Mouse (Mus musculus): ENCODE measurements around the gene Itga1. TPM values are rescaled to one million over a fixed set of nuclear protein-coding genes. Genes with fewer than 3 reads are reported as not detected.

The Itga1 gene
- 3.2 and 3.3 TPM in 2 replicates for polyA plus RNA-seq (2012; rRNA removed)

GRCm38 (mm10) chr13:115101355-115102191, at the start of gene Itga1, which contains the start of gene Gm49395:
Gene Itga1 (minus strand): TSS chr13:115101964.
Gene Gm49395 (minus strand): TSS chr13:115101921.
- peak within 1 kb of the TSS; percentile 32 for H3K4me3 ChIP-seq (ENCODE audit: insufficient read depth, low read length)
- H3K4me1 ChIP-seq (ENCODE audit: control insufficient read depth, insufficient read depth, low read length): peaks cover 1% of the 10 kb centered on the region; the same call in 1 of the 2 replicates
- H3K27ac ChIP-seq (ENCODE audit: insufficient read depth, low read length): peak within 1 kb of the TSS; percentile 82
- TF ChIP-seq POLR2A (IDR thresholded peaks at IDR 0.05; ENCODE audit: extremely low read depth, insufficient read depth, low read length) (no peak), CTCF (IDR thresholded peaks at IDR 0.05; ENCODE audit: extremely low read depth, insufficient read depth, low read length) (no peak)

- Histone ChIP-seq H3K27ac (ENCODE audit: insufficient read depth, low read length) (no peak overlapping the region), H3K4me3 (ENCODE audit: insufficient read depth, low read length) (no peak overlapping the region), H3K4me1 (ENCODE audit: control insufficient read depth, insufficient read depth, low read length) (no peaks in the 10 kb centered on the region)
- TF ChIP-seq POLR2A (IDR thresholded peaks at IDR 0.05; ENCODE audit: extremely low read depth, insufficient read depth, low read length) (no peak), CTCF (IDR thresholded peaks at IDR 0.05; ENCODE audit: extremely low read depth, insufficient read depth, low read length) (no peak)
Measured at GRCm38 (mm10) chr13:115150602-115151001, 48.8 kb upstream of the Itga1 start.

GRCm38 (mm10) chr13:115149849-115150248, 48.1 kb upstream of the Itga1 start:
- TF ChIP-seq POLR2A (IDR thresholded peaks at IDR 0.05; ENCODE audit: extremely low read depth, insufficient read depth, low read length): no peak
- TF ChIP-seq CTCF (IDR thresholded peaks at IDR 0.05; ENCODE audit: extremely low read depth, insufficient read depth, low read length): no peak
- no peak overlapping the region for H3K27ac ChIP-seq (ENCODE audit: insufficient read depth, low read length)

GRCm38 (mm10) chr13:115143575-115143974, 41.8 kb upstream of the Itga1 start:
- no peak for TF ChIP-seq POLR2A (IDR thresholded peaks at IDR 0.05; ENCODE audit: extremely low read depth, insufficient read depth, low read length)
- Histone ChIP-seq H3K27ac (ENCODE audit: insufficient read depth, low read length) (no peak overlapping the region), H3K4me3 (ENCODE audit: insufficient read depth, low read length) (no peak overlapping the region), H3K4me1 (ENCODE audit: control insufficient read depth, insufficient read depth, low read length) (no peaks in the 10 kb centered on the region)

More at GRCm38 (mm10) chr13:115149849-115150248, 48.1 kb upstream of the Itga1 start:
- H3K4me3 ChIP-seq (ENCODE audit: insufficient read depth, low read length): no peak overlapping the region
- no peaks in the 10 kb centered on the region for H3K4me1 ChIP-seq (ENCODE audit: control insufficient read depth, insufficient read depth, low read length)

- no peak overlapping the region for H3K4me3 ChIP-seq (ENCODE audit: insufficient read depth, low read length)
- no peaks in the 10 kb centered on the region for H3K4me1 ChIP-seq (ENCODE audit: control insufficient read depth, insufficient read depth, low read length)
- H3K27ac ChIP-seq (ENCODE audit: insufficient read depth, low read length): no peak overlapping the region
- TF ChIP-seq CTCF (IDR thresholded peaks at IDR 0.05; ENCODE audit: extremely low read depth, insufficient read depth, low read length): no peak
- no peak for TF ChIP-seq POLR2A (IDR thresholded peaks at IDR 0.05; ENCODE audit: extremely low read depth, insufficient read depth, low read length)
Measured at GRCm38 (mm10) chr13:115142066-115142465, 40.3 kb upstream of the Itga1 start.

GRCm38 (mm10) chr13:115138513-115138912, 36.7 kb upstream of the Itga1 start:
- TF ChIP-seq CTCF (IDR thresholded peaks at IDR 0.05; ENCODE audit: extremely low read depth, insufficient read depth, low read length) (no peak), POLR2A (IDR thresholded peaks at IDR 0.05; ENCODE audit: extremely low read depth, insufficient read depth, low read length) (no peak)
- Histone ChIP-seq H3K27ac (ENCODE audit: insufficient read depth, low read length) (no peak overlapping the region), H3K4me1 (ENCODE audit: control insufficient read depth, insufficient read depth, low read length) (no peaks in the 10 kb centered on the region), H3K4me3 (ENCODE audit: insufficient read depth, low read length) (no peak overlapping the region)

- no peak overlapping the region for H3K27ac ChIP-seq (ENCODE audit: insufficient read depth, low read length)
- TF ChIP-seq POLR2A (IDR thresholded peaks at IDR 0.05; ENCODE audit: extremely low read depth, insufficient read depth, low read length) (no peak), CTCF (IDR thresholded peaks at IDR 0.05; ENCODE audit: extremely low read depth, insufficient read depth, low read length) (no peak)
- no peaks in the 10 kb centered on the region for H3K4me1 ChIP-seq (ENCODE audit: control insufficient read depth, insufficient read depth, low read length)
- H3K4me3 ChIP-seq (ENCODE audit: insufficient read depth, low read length): no peak overlapping the region
Measured at GRCm38 (mm10) chr13:115136761-115137160, 35.0 kb upstream of the Itga1 start.

GRCm38 (mm10) chr13:115132435-115132834, 30.7 kb upstream of the Itga1 start:
- no peak overlapping the region for H3K27ac ChIP-seq (ENCODE audit: insufficient read depth, low read length)
- no peak overlapping the region for H3K4me3 ChIP-seq (ENCODE audit: insufficient read depth, low read length)
- TF ChIP-seq CTCF (IDR thresholded peaks at IDR 0.05; ENCODE audit: extremely low read depth, insufficient read depth, low read length) (no peak), POLR2A (IDR thresholded peaks at IDR 0.05; ENCODE audit: extremely low read depth, insufficient read depth, low read length) (no peak)
- no peaks in the 10 kb centered on the region for H3K4me1 ChIP-seq (ENCODE audit: control insufficient read depth, insufficient read depth, low read length)

GRCm38 (mm10) chr13:115131381-115131780, 29.6 kb upstream of the Itga1 start:
- no peak overlapping the region for H3K4me3 ChIP-seq (ENCODE audit: insufficient read depth, low read length)
- no peaks in the 10 kb centered on the region for H3K4me1 ChIP-seq (ENCODE audit: control insufficient read depth, insufficient read depth, low read length)
- TF ChIP-seq CTCF (IDR thresholded peaks at IDR 0.05; ENCODE audit: extremely low read depth, insufficient read depth, low read length) (no peak), POLR2A (IDR thresholded peaks at IDR 0.05; ENCODE audit: extremely low read depth, insufficient read depth, low read length) (no peak)
- no peak overlapping the region for H3K27ac ChIP-seq (ENCODE audit: insufficient read depth, low read length)

GRCm38 (mm10) chr13:115130035-115130434, 28.3 kb upstream of the Itga1 start:
- Histone ChIP-seq H3K4me1 (ENCODE audit: control insufficient read depth, insufficient read depth, low read length) (no peaks in the 10 kb centered on the region), H3K27ac (ENCODE audit: insufficient read depth, low read length) (no peak overlapping the region), H3K4me3 (ENCODE audit: insufficient read depth, low read length) (no peak overlapping the region)
- TF ChIP-seq CTCF (IDR thresholded peaks at IDR 0.05; ENCODE audit: extremely low read depth, insufficient read depth, low read length): no peak
- no peak for TF ChIP-seq POLR2A (IDR thresholded peaks at IDR 0.05; ENCODE audit: extremely low read depth, insufficient read depth, low read length)

Data from cortical plate, adult 2 months (tissue).